Mouse (Mus musculus) forebrain, embryonic 12.5 days (tissue): ENCODE measurements at regions not wholly inside any gene's neighbourhood (a gene's known extent, or its start where the extent isn't known, plus 50 kb on each side); places are given as distances from the start of the nearest gene placed in this dataset.

Experiments
- ATAC-seq: fragments of 200-750 bp; cut with Nextera tagmentation; 2 replicates; pipeline ENCODE4 v1.8.0; 2017; ENCODE audit warnings: moderate TSS enrichment; ENCODE audit not compliant: low FRiP score
- H3K27ac ChIP-seq: fragments of 300-500 bp; sonication (generic); 2 replicates; pipeline ENCODE4 v1.5.1; 2016; ENCODE audit warnings: mild to moderate bottlenecking
- H3K27me3 ChIP-seq: fragments of 300-500 bp; sonication (generic); 2 replicates; pipeline ENCODE4 v1.6.1; 2016; ENCODE audit warnings: mild to moderate bottlenecking
- H3K36me3 ChIP-seq: fragments of 300-500 bp; sonication (generic); replicated peaks from 2 replicates; pipeline ENCODE4 v1.6.1; 2016; ENCODE audit warnings: mild to moderate bottlenecking
- H3K4me1 ChIP-seq: fragments of 300-500 bp; sonication (generic); 2 replicates; pipeline ENCODE4 v1.6.1; 2016
- H3K4me2 ChIP-seq: fragments of 300-500 bp; sonication (generic); 2 replicates; pipeline ENCODE4 v1.6.1; 2016; ENCODE audit warnings: mild to moderate bottlenecking, moderate library complexity
- H3K4me3 ChIP-seq: fragments of 300-500 bp; sonication (generic); replicated peaks from 2 replicates; pipeline ENCODE4 v1.5.1; 2016; ENCODE audit warnings: mild to moderate bottlenecking
- H3K9ac ChIP-seq: fragments of 300-500 bp; sonication (generic); 2 replicates; pipeline ENCODE4 v1.6.1; 2016; ENCODE audit warnings: mild to moderate bottlenecking
- H3K9me3 ChIP-seq: fragments of 300-500 bp; sonication (generic); 2 replicates; pipeline ENCODE4 v1.6.1; 2016
- WGBS: fragments of 180-500 bp; shearing (Covaris S2); methylation state at CpG from one replicate; pipeline ENCODE4 v1.1.7; 2016; 5-methylcytosine and 5-hydroxymethylcytosine counted together

DNA sequence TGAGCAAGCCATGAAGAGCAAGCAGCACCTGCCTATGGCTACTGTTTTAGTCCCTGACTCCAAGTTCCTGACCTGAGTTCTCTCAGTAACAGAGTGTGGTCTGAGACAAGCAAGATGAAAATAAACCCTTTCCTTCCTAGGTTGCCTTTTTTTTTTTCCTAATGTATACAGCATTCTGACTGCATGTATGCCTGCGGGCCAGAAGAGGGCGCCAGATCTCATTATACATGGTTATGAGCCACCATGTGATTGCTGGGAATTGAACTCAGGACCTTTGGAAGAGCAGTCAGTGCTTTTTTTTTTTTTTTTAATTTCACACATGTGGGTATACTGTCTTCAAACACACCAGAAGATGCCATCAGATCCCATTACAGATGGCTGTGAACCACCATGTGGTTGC, 69.3 kb upstream of the Usp24 start:
- no peaks in the 10 kb centered on the region for H3K36me3 ChIP-seq
- H3K4me2 ChIP-seq: no peak overlapping the region
- no peaks in the 10 kb centered on the region for H3K4me1 ChIP-seq
- no peaks in the 10 kb centered on the region for H3K27me3 ChIP-seq
- no peaks in the 10 kb centered on the region for H3K9me3 ChIP-seq
- no peak overlapping the region for H3K4me3 ChIP-seq
- no peak for ATAC-seq
- 74% methylated on average over 2 of the region's 2 CpGs for WGBS
- no peak overlapping the region for H3K9ac ChIP-seq
- H3K27ac ChIP-seq: no peak overlapping the region

DNA sequence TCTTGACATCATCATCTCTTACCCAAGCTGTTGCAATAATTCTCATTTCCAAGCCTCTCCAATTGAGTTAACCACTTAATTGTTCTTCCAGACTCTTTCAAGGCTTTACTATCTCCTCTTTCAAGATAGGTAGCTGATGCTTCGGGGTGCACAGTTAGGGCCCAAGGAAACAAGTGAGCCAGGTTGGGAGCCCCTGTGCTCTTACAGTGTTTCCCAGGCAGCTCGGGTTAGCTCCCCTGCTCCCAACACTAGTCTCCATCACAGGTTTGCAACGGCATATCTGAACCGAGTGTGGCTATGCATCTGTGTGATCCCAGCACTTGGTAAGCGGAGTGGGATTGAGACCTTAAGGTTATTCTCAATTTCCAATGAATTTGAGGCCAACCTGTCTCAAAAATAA, 68.6 kb upstream of the Usp24 start:
- H3K9me3 ChIP-seq: no peaks in the 10 kb centered on the region
- no peak overlapping the region for H3K9ac ChIP-seq
- H3K36me3 ChIP-seq: no peaks in the 10 kb centered on the region
- no peak overlapping the region for H3K4me3 ChIP-seq
- 94% methylated on average over 5 of the region's 5 CpGs for WGBS
- ATAC-seq: no peak
- H3K4me2 ChIP-seq: no peak overlapping the region
- H3K27ac ChIP-seq: no peak overlapping the region
- no peaks in the 10 kb centered on the region for H3K4me1 ChIP-seq
- no peaks in the 10 kb centered on the region for H3K27me3 ChIP-seq

DNA sequence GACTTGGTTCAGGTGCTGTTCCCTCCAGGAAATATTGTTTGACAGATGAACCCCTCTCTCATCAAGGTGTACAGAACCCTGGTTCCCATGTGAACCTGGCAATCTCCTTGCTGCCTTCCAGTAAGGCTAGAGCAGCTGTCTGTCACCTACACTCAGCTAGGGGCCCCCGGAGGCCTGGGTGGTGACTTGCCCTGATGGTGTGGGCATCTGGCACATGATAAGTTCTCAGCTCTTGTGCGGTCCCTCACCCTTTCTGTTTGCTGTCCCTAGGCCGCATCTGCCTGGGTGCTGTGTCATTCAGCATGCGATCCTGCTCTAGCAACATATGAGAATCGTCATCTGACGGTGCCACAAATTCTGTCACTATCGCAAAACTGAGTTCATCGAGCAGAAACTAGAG, 67.7 kb upstream of the Usp24 start:
- Histone ChIP-seq H3K4me3 (no peak overlapping the region), H3K9me3 (no peaks in the 10 kb centered on the region), H3K4me2 (no peak overlapping the region), H3K9ac (no peak overlapping the region), H3K27ac (no peak overlapping the region), H3K36me3 (no peaks in the 10 kb centered on the region), H3K27me3 (no peaks in the 10 kb centered on the region), H3K4me1 (no peaks in the 10 kb centered on the region)
- no peak for ATAC-seq
- 95% methylated on average over 8 of the region's 8 CpGs for WGBS

DNA sequence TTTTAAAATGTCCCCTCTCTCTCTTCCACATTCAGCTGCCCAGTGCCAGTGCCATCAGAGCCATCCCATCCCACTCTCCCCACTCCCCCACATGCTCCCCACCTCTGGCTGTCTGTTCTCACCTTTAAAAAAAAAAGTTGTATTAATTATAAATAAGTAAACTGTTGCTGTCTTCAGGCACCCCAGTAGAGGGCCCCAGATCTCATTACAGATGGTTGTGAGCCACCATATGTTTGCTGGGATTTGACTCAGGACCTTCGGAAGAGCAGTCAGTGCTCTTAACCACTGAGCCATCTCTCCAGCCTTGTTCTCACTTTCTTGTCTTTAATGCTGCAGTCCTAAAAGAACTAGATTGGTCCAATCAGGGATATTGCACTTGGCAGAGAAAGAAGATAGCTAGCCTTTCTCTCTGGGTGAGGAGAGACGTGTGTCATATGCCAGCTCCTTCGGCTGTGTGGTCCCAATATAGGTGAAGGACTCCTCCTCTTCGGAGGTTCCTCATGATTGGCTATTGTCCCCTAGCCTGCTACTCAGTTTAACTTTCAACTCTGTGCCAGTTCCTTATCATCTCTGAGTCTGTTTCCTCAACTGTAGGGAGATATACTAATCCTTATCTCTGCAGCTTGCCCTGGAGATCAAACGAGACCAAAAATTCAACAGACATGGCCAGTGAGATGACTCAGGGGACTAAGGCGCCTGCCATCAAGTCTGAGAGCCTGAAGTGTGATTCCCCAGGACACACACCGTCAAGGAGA, 66.8 kb upstream of the Usp24 start:
- H3K4me1 ChIP-seq: no peaks in the 10 kb centered on the region
- no peaks in the 10 kb centered on the region for H3K27me3 ChIP-seq
- no peaks in the 10 kb centered on the region for H3K36me3 ChIP-seq
- H3K9me3 ChIP-seq: no peaks in the 10 kb centered on the region
- ATAC-seq: no peak
- H3K4me3 ChIP-seq: no peak overlapping the region
- 82% methylated on average over 7 of the region's 7 CpGs for WGBS
- H3K27ac ChIP-seq: no peak overlapping the region
- no peak overlapping the region for H3K9ac ChIP-seq
- H3K4me2 ChIP-seq: no peak overlapping the region

DNA sequence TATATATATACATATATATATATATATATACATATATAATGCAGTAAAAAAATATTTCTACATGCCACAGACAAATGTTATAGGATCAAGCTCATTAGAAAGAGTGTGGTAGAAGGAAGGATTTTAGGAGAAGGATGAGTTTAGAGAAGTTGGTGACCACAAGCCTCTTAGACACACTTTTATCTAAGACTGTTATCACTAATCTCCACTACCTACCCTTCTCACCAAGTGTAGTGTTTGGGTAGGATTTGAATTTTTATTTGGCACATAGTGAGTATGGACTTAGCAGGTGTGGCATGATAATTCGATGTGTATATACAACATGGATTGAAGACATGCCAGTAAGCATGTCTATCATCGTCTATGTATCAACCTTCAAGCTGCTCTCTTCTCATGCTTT, 66.0 kb upstream of the Usp24 start:
- 87% methylated on average over 2 of the region's 2 CpGs for WGBS
- no peaks in the 10 kb centered on the region for H3K27me3 ChIP-seq

DNA sequence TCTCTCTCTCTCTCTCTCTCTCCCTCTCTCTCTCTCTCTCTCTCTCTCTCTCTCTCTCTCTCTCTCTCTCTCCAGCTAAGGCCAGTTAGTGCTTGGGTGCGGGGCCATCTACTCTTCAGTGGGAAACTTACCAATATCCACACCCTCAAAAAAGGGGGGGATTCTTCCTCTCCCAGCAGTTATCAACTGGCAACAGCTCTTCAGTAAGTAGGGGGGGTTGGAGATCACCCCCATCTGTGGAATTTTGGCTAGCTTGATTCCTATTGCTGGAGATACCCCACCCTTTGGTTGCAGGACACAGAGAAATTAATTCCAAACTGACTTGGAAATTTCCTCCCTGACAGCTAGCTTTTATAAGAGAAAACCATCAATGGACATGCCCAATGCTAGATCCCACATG, 64.6 kb upstream of the Usp24 start:
- no peak overlapping the region for H3K9ac ChIP-seq
- 78% methylated on average over 1 of the region's 1 CpGs for WGBS
- no peaks in the 10 kb centered on the region for H3K27me3 ChIP-seq
- ATAC-seq: no peak
- no peak overlapping the region for H3K4me3 ChIP-seq
- no peaks in the 10 kb centered on the region for H3K9me3 ChIP-seq
- H3K4me2 ChIP-seq: no peak overlapping the region
- 0 out of 2 replicates have a peak, but pooled peaks cover 5% of the 10 kb centered on the region for H3K4me1 ChIP-seq
- H3K27ac ChIP-seq: no peak overlapping the region
- no peaks in the 10 kb centered on the region for H3K36me3 ChIP-seq

More for the DNA sequence above, 66.0 kb upstream of the Usp24 start:
- no peak overlapping the region for H3K9ac ChIP-seq
- no peak for ATAC-seq
- no peak overlapping the region for H3K27ac ChIP-seq
- H3K4me2 ChIP-seq: no peak overlapping the region
- no peaks in the 10 kb centered on the region for H3K36me3 ChIP-seq
- no peaks in the 10 kb centered on the region for H3K4me1 ChIP-seq
- H3K4me3 ChIP-seq: no peak overlapping the region
- no peaks in the 10 kb centered on the region for H3K9me3 ChIP-seq

DNA sequence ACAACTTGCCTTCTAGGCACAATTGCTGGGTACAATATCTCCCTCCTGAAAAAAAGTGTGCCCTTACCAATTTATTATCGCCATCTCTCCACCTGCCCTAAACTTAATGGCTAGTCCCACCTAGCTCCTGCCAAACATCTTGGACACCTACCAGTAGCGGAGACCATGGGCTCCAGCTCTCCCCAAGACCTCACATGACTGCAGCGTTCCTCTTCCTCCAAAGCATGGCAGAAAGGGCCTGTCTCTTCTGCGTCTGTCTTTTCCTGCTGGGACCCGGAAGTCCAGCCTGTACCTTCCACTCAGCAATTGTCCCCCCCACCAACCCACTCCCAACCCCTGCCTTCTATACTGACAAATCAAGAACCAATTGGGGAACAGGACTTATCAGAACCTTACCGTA, 63.1 kb upstream of the Usp24 start:
- Histone ChIP-seq H3K4me2 (no peak overlapping the region), H3K9me3 (no peaks in the 10 kb centered on the region), H3K27ac (no peak overlapping the region), H3K36me3 (no peaks in the 10 kb centered on the region), H3K27me3 (no peaks in the 10 kb centered on the region), H3K9ac (no peak overlapping the region), H3K4me3 (no peak overlapping the region), H3K4me1 (0 out of 2 replicates have a peak, but pooled peaks cover 7% of the 10 kb centered on the region)
- WGBS: 94% methylated on average over 6 of the region's 6 CpGs
- no peak for ATAC-seq

DNA sequence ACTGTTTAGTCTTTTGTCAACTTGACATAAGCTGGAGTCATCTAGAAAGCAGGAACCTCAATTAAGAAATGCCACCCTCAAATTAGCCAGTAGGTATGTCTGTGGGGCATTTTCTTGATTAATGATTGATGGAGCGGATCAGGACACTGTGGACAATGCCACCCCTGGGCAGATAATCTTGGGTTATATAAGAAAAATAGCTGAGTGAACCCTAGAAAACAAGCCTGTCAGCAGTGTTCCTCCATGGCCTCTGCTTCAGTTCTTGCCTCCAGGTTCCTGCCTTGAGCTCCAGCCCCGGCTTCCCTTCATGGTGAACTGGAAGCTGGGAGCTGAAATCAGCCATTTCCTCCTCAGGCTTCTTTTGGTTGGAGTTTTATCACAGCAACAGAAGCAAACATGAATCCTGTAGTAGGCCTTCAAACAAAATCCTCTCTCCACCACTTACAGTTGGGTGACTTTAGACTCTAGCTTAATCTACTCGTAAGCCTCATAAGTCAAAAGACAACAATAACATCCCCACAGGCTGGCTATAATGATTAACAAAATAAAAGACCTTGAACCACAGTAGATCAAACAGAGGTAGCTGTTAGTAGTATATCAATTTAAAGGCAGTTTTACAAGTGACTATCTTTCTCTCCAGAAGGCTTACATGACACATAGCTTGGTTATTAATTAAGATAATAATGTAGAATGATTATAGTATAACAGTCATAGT, 61.1 kb upstream of the Usp24 start:
- Histone ChIP-seq H3K9ac (no peak overlapping the region), H3K4me2 (no peak overlapping the region), H3K27me3 (no peaks in the 10 kb centered on the region), H3K4me3 (no peak overlapping the region), H3K4me1 (0 out of 2 replicates have a peak, but pooled peaks cover 7% of the 10 kb centered on the region), H3K27ac (no peak overlapping the region), H3K9me3 (no peaks in the 10 kb centered on the region), H3K36me3 (no peaks in the 10 kb centered on the region)
- WGBS: 91% methylated on average over 3 of the region's 3 CpGs
- ATAC-seq: no peak

DNA sequence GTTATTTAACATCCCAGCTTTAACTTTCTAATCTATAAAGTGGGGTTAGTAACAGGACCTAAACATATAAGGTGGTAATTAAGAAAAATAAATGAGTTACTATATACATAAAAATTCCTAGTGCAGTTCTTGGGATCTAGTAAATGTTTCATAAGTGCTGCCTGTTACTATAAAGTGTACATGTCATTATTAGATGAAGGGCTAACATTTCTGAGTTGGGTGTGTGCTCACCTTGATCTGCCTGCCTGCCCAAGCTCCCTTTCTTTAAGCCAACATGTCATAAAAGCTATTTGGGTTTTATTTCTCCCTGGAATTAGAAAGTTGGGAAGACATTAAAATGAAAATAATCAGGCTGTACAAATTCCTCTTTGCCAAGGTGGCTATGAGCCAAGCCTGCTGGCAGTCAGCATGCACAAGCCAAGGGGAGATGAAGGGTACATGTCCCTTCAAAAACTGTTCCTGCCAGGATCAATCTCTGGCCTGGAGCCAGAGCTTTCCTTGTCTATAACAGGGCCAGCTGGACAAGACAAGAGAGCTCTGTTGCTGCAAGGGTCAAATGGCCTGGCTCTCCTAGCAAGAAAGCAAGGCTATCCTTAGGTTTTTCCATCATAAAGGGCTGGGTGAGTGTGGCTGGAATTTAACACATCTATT, 59.9 kb upstream of the Usp24 start:
- no peak overlapping the region for H3K4me3 ChIP-seq
- no peaks in the 10 kb centered on the region for H3K27me3 ChIP-seq
- 0 out of 2 replicates have a peak, but pooled peaks cover 7% of the 10 kb centered on the region for H3K4me1 ChIP-seq
- no peak overlapping the region for H3K9ac ChIP-seq
- no peak for ATAC-seq
- H3K9me3 ChIP-seq: no peaks in the 10 kb centered on the region
- no peaks in the 10 kb centered on the region for H3K36me3 ChIP-seq
- no peak overlapping the region for H3K27ac ChIP-seq
- H3K4me2 ChIP-seq: no peak overlapping the region

DNA sequence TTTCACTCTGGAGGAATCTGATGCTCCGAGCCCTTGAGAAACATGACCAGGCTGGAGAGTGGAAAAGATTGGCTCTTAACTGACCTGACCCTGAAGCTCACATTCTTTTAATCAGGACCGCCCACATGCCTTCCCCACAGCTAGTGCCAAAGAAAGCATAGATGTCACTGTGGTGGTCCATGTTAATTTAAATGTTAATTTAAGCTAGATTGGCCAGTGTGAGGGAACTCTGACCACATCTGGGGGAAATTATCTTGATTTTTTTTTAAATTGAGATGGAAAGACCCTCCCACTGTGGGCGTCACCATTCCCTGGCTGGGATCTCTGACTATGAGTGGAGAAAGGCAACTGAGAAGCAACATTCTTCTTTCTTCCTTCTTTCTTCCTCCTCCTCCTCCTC, 54.6 kb upstream of the Usp24 start:
- Histone ChIP-seq H3K27me3 (no peaks in the 10 kb centered on the region), H3K9me3 (no peaks in the 10 kb centered on the region), H3K4me3 (no peak overlapping the region), H3K36me3 (no peaks in the 10 kb centered on the region), H3K4me1 (0 out of 2 replicates have a peak, but pooled peaks cover 2% of the 10 kb centered on the region), H3K9ac (no peak overlapping the region), H3K27ac (no peak overlapping the region), H3K4me2 (no peak overlapping the region)
- 84% methylated on average over 3 of the region's 3 CpGs for WGBS
- ATAC-seq: no peak

DNA sequence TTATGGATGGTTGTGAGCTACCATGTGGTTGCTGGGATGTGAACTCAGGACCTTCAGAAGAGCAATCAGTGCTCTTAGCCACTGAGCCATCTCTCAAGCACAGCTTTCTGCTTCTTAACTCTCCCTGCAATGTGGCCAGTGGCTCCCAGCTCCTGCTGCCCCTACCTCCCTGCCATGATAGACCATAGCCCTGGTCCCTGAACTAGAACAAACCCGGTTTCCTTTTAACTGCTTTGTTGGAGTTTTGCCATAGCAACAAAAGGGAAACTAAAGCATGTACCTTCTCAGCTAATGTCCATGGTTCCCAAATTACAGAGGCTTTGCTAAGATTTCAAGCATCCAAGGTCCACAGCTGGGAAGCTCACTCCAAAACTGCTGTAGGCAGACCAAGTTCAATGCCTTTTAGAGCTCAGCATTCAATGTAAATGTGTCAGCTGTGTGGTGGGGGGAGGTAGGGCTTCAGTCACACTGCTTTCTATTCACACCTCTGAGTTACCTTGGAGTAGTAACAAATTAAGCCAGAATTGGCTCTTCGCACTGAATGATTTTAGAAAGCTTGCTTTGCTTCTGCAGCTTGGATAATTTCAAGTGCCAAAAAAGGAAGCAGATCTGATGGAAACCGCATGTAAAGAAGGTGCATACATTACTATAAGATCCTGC, 54.0 kb upstream of the Usp24 start:
- no peak overlapping the region for H3K9ac ChIP-seq
- 70% methylated on average over 3 of the region's 3 CpGs for WGBS
- H3K4me3 ChIP-seq: no peak overlapping the region
- no peak overlapping the region for H3K4me2 ChIP-seq
- ATAC-seq: no peak
- H3K27ac ChIP-seq: no peak overlapping the region
- no peaks in the 10 kb centered on the region for H3K27me3 ChIP-seq
- H3K36me3 ChIP-seq: no peaks in the 10 kb centered on the region
- no peaks in the 10 kb centered on the region for H3K9me3 ChIP-seq
- H3K4me1 ChIP-seq: no peaks in the 10 kb centered on the region
